Mouse (Mus musculus) gastrocnemius, adult 2 months (tissue): Measurements from ENCODE around the gene Hjurp. TPM values are rescaled to one million over a fixed set of nuclear protein-coding genes. Genes with fewer than 3 reads are reported as not detected.

Experiments
- DNase-seq: peaks from one replicate; pipeline ENCODE4 v3.0.0; 2022
- H3K27ac ChIP-seq: fragments of 200-600 bp; 2 replicates; pipeline ENCODE4 v1.8.1; 2022; ENCODE audit warnings: mild to moderate bottlenecking
- H3K4me3 ChIP-seq: fragments of 200-600 bp; 2 replicates; pipeline ENCODE4 v1.8.1; 2022; ENCODE audit warnings: mild to moderate bottlenecking, moderate library complexity
- CTCF ChIP-seq: fragments of 200-600 bp; IDR thresholded peaks from 2 replicates; pipeline ENCODE4 v1.8.1; 2022; ENCODE audit warnings: antibody characterized with exemption, mild to moderate bottlenecking, moderate library complexity
- intact Hi-C: fragments of 180-260 bp; cut with DNase I; formaldehyde crosslinking; loops from one replicate; pipeline ENCODE4 v1.15.1; 2025
- total RNA-seq, 2 experiments: library from RNA; stranded (reverse); gene quantifications; 2 replicates each; pipeline ENCODE4 v1.2.3; 2021

The Hjurp gene
- total RNA-seq, 2 experiments from 2014 or later: 6.1 to 6.6 TPM

GRCm38 (mm10) chr1:88284228-88284945, 7.0 kb upstream of the Hjurp start:
- DNase-seq: no peak
- Histone ChIP-seq H3K4me3 (no peak overlapping the region), H3K27ac (no peak overlapping the region)
- no peak for TF ChIP-seq CTCF
- intact Hi-C loops: no loop called here

- DNase-seq: peak; percentile 20
- no peak for TF ChIP-seq CTCF
- Histone ChIP-seq H3K27ac (no peak overlapping the region), H3K4me3 (no peak overlapping the region)
- intact Hi-C loops: no loop called here
Measured at GRCm38 (mm10) chr1:88283376-88284227, 6.2 kb upstream of the Hjurp start.

- Histone ChIP-seq H3K27ac (no peak overlapping the region), H3K4me3 (no peak overlapping the region)
- DNase-seq: no peak
- no peak for TF ChIP-seq CTCF
- intact Hi-C loops: no loop called here
Measured at GRCm38 (mm10) chr1:88282301-88282700, 4.9 kb upstream of the Hjurp start.

DNA sequence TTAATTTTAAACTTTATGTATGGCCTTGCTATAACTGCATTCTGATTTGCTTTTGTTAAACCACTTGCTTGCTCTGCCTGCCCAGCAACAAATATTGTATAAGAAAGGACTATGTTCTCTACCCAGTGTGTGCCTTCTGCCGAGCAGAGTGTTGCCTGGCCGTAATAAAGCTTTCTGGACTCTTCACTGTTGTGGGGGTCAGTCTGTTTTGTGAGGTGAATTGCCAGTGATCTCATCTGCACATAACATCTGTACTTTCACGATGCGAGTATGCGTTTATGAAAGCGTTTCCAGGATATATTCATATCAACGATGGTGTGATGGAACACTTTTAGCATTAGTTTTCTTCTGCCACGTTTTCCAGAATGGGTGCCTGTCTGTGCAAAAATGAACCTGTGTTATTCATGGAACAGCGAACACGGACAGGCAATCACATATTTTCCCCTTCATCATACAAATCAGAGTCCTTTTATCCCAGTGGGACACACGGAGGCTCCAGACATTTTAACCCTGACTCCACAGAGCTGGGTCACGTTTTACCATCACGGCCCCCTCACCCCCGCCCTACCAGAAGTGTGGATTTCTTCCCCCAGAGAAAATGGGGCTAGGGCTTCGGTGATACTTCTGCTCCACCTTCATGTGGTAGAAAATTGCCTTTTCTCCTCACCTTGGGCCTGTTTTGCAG, 2.7 kb upstream of the Hjurp start:
- no peak overlapping the region for H3K27ac ChIP-seq
- no peak for TF ChIP-seq CTCF
- no peak overlapping the region for H3K4me3 ChIP-seq
- DNase-seq: peak; percentile 18
- intact Hi-C loops: no loop called here

DNA sequence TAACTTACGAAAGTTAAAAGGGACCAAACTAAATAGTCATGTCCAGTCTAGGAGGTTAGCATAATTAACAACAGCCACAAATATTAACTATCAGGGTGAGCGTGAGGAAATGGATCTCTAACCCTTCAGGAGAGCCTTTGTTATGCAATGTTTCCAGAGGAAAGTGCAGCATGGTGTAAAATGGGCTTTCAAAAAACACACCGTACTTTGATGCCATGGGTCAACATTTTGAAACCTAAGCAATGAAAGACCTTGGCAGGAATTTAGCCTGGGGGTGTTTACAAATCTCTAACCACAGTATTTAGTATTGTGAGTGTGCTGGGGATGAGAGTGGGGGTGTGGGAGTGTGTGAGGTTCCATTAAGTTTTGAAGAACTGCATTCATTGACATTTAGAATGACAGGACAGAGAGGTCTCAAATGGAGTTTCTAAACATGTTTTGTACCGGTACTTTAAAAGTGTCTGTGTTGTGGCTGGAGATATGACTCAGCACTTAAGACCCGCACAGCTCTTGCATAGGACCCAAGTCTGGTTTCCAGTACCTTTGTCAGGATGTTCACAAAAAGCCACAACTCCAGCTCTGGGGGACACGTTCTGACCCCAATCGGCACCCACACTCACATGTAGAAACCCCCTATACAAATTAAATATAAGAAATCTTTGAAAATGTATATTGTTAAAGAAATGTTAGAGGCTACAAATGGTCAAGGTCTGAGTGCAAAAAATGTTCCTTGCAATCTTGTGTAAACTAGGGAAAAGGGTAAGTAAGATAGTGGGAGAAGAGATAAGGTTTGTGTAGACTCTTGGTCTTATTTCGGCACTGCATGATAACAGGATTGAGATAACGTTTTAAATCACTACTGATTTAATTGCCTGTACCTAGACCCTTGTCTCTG, 1.9 kb upstream of the Hjurp start:
- TF ChIP-seq CTCF: no peak
- Histone ChIP-seq H3K27ac (no peak overlapping the region), H3K4me3 (no peak overlapping the region)
- no peak for DNase-seq
- intact Hi-C loops: no loop called here

DNA sequence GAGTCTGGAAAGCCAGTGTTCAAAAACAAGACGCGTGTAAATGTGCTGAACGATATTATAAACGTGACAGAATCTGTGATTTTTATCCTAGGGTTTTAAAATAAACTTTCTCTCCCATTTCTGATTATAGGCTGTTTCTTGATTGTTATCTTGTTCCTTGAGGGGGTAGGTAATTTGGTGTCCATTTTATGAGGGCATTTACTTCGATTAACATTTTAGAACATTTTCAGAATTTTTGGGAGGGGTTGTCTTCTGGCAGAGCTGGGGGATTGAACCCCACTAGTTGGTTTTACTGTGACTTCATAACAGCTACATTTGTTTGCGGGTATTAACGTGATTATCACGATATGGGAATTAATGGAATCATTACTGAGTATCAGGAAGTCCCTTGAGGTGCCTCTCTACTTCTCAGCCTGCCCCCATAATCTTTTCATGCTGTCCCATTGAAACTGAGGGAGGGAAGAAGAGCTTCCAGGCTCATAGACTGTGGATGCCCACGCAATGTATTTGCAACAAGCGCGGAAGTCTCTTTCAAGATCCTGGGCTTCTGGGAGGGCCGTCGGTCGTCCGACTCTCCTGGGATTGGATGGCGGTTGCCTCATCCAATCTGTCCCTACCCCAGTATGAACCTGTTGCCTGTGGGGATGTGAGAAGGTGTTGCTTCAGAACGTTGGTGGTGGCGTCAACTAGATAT, 532 bp upstream of the Hjurp start:
- intact Hi-C loops: no loop called here
- TF ChIP-seq CTCF: no peak
- Histone ChIP-seq H3K4me3 (peak overlapping the region; percentile 64), H3K27ac (peak overlapping the region; percentile 77)
- DNase-seq: peak; percentile 25

DNA sequence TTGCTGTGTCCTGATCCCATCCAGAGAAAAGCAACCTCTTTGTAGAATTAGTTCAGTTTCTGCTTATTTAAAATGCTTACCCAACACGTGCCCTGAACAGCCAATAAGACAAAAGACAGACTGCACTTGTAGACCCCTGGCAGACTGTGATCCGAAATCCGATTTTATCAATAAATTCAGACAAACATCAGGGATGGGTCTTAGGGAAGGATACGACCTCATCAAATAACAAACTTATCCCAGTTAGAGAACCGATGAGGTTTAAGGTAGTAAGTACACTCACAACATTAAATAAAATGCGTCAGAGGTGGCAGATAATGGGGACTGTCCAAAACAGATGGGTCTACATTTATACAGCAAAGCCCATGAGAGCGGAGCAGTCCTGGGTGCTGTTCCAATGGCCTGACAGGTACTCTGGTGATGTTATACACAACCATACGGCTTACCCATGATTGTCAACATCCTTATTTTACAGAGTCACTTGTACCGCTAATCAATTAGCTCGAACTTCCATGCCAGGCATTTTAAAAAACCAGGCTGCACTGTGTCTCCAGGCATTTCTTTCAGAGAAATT, 822 bp downstream of the Hjurp start:
- intact Hi-C loops: no loop called here
- DNase-seq: no peak
- H3K4me3 ChIP-seq: peak overlapping the region; percentile 64

GRCm38 (mm10) chr1:88275698-88276523, 1.5 kb downstream of the Hjurp start:
- no peak for TF ChIP-seq CTCF
- intact Hi-C loops: no loop called here
- H3K4me3 ChIP-seq: peak overlapping the region; percentile 64
- peak; percentile 15 for DNase-seq
- no peak overlapping the region for H3K27ac ChIP-seq

More for the DNA sequence above, 822 bp downstream of the Hjurp start:
- peak overlapping the region; percentile 77 for H3K27ac ChIP-seq
- TF ChIP-seq CTCF: no peak

DNA sequence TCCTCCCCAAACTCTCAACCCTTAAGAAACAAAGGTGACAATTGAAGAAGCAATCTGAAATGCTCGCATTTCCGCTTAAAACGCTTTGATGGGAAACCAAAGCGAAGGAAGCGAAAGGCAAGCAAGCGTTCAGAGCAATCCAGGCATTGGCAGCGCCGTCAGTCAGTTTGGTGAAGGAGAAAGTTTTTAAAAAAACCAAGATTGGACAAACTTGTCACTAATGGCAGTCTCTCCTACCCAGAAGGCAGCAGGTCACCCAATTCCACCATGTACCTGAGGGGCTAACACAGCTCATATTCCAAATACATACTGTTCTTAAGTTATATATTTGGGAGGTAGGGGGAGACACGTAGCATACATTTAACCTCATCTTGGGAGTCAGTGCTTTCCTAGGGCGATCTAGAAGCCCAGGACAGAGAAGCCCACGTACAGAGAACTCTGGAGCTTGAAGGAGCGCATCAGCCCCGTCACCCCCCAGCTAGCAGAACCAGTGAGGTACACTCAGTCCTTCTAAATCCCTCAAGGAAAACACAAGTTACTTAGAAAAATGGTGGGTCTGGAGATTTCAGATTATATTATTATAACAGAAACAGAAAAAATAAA, 2.3 kb downstream of the Hjurp start:
- intact Hi-C loops: no loop called here
- no peak for TF ChIP-seq CTCF
- Histone ChIP-seq H3K27ac (no peak overlapping the region), H3K4me3 (no peak overlapping the region)
- no peak for DNase-seq
